Mouse (Mus musculus) neural tube, embryonic 13.5 days (tissue): ENCODE measurements around the gene Arl14. TPM values are rescaled to one million over a fixed set of nuclear protein-coding genes. Genes with fewer than 3 reads are reported as not detected.

Experiments used
- ATAC-seq: fragments of 200-750 bp; cut with Nextera tagmentation; 2 replicates; pipeline ENCODE4 v1.8.0; 2017; ENCODE audit warnings: low read depth, mild to moderate bottlenecking, moderate TSS enrichment, moderate library complexity
- H3K27ac ChIP-seq: fragments of 300-500 bp; sonication (generic); replicated peaks from 2 replicates; pipeline ENCODE4 v1.5.1; 2015; ENCODE audit warnings: moderate library complexity, mild to moderate bottlenecking, inconsistent platforms
- H3K27me3 ChIP-seq: fragments of 300-500 bp; sonication (generic); 2 replicates; pipeline ENCODE4 v1.6.1; 2015; ENCODE audit warnings: mild to moderate bottlenecking, inconsistent platforms
- H3K36me3 ChIP-seq: fragments of 300-500 bp; sonication (generic); 2 replicates; pipeline ENCODE4 v1.6.1; 2015; ENCODE audit warnings: mild to moderate bottlenecking, inconsistent platforms
- H3K4me1 ChIP-seq: fragments of 300-500 bp; sonication (generic); replicated peaks from 2 replicates; pipeline ENCODE4 v1.6.1; 2015; ENCODE audit warnings: inconsistent platforms
- H3K4me2 ChIP-seq: fragments of 300-500 bp; sonication (generic); 2 replicates; pipeline ENCODE4 v1.6.1; 2015; ENCODE audit warnings: inconsistent platforms, mild to moderate bottlenecking, moderate library complexity
- H3K4me3 ChIP-seq: fragments of 300-500 bp; sonication (generic); 2 replicates; pipeline ENCODE4 v1.5.1; 2015; ENCODE audit warnings: mild to moderate bottlenecking, inconsistent platforms
- H3K9ac ChIP-seq: fragments of 300-500 bp; sonication (generic); 2 replicates; pipeline ENCODE4 v1.6.1; 2015; ENCODE audit warnings: moderate library complexity, mild to moderate bottlenecking, inconsistent platforms
- H3K9me3 ChIP-seq: fragments of 300-500 bp; sonication (generic); 2 replicates; pipeline ENCODE4 v1.6.1; 2016; ENCODE audit warnings: inconsistent platforms
- WGBS: fragments of 180-500 bp; shearing (Covaris S2); methylation state at CpG from one replicate; pipeline ENCODE4 v1.1.7; 2015; 5-methylcytosine and 5-hydroxymethylcytosine counted together
- polyA plus RNA-seq: library from polyadenylated mRNA; unstranded; fragments of >200 nt; fragmentation: Nextera tagmentation; extraction: Ambion mirVana; gene quantifications from 2 replicates; pipeline ENCODE4 v1.2.1, GENCODE M21; 2015

Gene Arl14
- polyA plus RNA-seq, 1 experiment from 2014 or later: not detected

- H3K9ac ChIP-seq: no peak overlapping the region
Observed at GRCm38 (mm10) chr3:69195251-69195650, 27.0 kb upstream of the Arl14 start.

GRCm38 (mm10) chr3:69198098-69198497 is 24.1 kb upstream of the Arl14 start:
- Histone ChIP-seq H3K9me3 (no peaks in the 10 kb centered on the region), H3K27me3 (no peaks in the 10 kb centered on the region), H3K9ac (no peak overlapping the region), H3K4me3 (no peak overlapping the region), H3K4me1 (no peaks in the 10 kb centered on the region), H3K36me3 (no peaks in the 10 kb centered on the region), H3K4me2 (no peak overlapping the region), H3K27ac (no peak overlapping the region)
- no peak; the same call in 1 of the 2 replicates for ATAC-seq
- WGBS: 52% methylated on average over 2 of the region's 2 CpGs

More at GRCm38 (mm10) chr3:69195251-69195650, 27.0 kb upstream of the Arl14 start:
- WGBS: 24% methylated on average over 6 of the region's 8 CpGs
- Histone ChIP-seq H3K36me3 (no peaks in the 10 kb centered on the region), H3K4me3 (no peak overlapping the region), H3K9me3 (no peaks in the 10 kb centered on the region), H3K4me1 (no peaks in the 10 kb centered on the region), H3K27ac (no peak overlapping the region), H3K4me2 (no peak overlapping the region), H3K27me3 (no peaks in the 10 kb centered on the region)
- ATAC-seq: no peak

- H3K27ac ChIP-seq: no peak overlapping the region
- H3K9ac ChIP-seq: no peak overlapping the region
- H3K36me3 ChIP-seq: no peaks in the 10 kb centered on the region
- 80% methylated on average over 1 of the region's 1 CpGs for WGBS
- ATAC-seq: no peak
- H3K9me3 ChIP-seq: no peaks in the 10 kb centered on the region
- no peak overlapping the region for H3K4me3 ChIP-seq
- no peak overlapping the region for H3K4me2 ChIP-seq
- H3K27me3 ChIP-seq: no peaks in the 10 kb centered on the region
- no peaks in the 10 kb centered on the region for H3K4me1 ChIP-seq
Observed at GRCm38 (mm10) chr3:69200251-69200650, 22.0 kb upstream of the Arl14 start.

- ATAC-seq: no peak
- H3K9me3 ChIP-seq: no peaks in the 10 kb centered on the region
- 75% methylated on average over 2 of the region's 2 CpGs for WGBS
- H3K4me3 ChIP-seq: no peak overlapping the region
- no peaks in the 10 kb centered on the region for H3K36me3 ChIP-seq
- H3K4me1 ChIP-seq: 0 out of 2 replicates have a peak, but pooled peaks cover 4% of the 10 kb centered on the region
- H3K4me2 ChIP-seq: no peak overlapping the region
- H3K27me3 ChIP-seq: no peaks in the 10 kb centered on the region
- H3K27ac ChIP-seq: no peak overlapping the region
- no peak overlapping the region for H3K9ac ChIP-seq
Observed at GRCm38 (mm10) chr3:69201206-69201605, 21.0 kb upstream of the Arl14 start.

GRCm38 (mm10) chr3:69202876-69203275 is 19.3 kb upstream of the Arl14 start:
- ATAC-seq: no peak
- Histone ChIP-seq H3K4me1 (0 out of 2 replicates have a peak, but pooled peaks cover 4% of the 10 kb centered on the region), H3K4me2 (no peak overlapping the region), H3K36me3 (no peaks in the 10 kb centered on the region), H3K27ac (no peak overlapping the region), H3K9ac (no peak overlapping the region), H3K27me3 (no peaks in the 10 kb centered on the region), H3K9me3 (no peaks in the 10 kb centered on the region), H3K4me3 (no peak overlapping the region)
- 79% methylated on average over 4 of the region's 4 CpGs for WGBS

- no peaks in the 10 kb centered on the region for H3K36me3 ChIP-seq
- H3K9me3 ChIP-seq: no peaks in the 10 kb centered on the region
- no peak overlapping the region for H3K4me3 ChIP-seq
- 0 out of 2 replicates have a peak, but pooled peaks cover 4% of the 10 kb centered on the region for H3K4me1 ChIP-seq
- H3K9ac ChIP-seq: no peak overlapping the region
- H3K27me3 ChIP-seq: no peaks in the 10 kb centered on the region
- WGBS: 78% methylated on average over 7 of the region's 7 CpGs
- no peak overlapping the region for H3K27ac ChIP-seq
- H3K4me2 ChIP-seq: no peak overlapping the region
- no peak for ATAC-seq
Observed at GRCm38 (mm10) chr3:69205266-69206054, 16.8 kb upstream of the Arl14 start.

- H3K27me3 ChIP-seq: no peaks in the 10 kb centered on the region
- WGBS: 85% methylated on average over 10 of the region's 10 CpGs
Observed at GRCm38 (mm10) chr3:69206193-69206893, 15.9 kb upstream of the Arl14 start.

GRCm38 (mm10) chr3:69208441-69209309 is 13.5 kb upstream of the Arl14 start:
- ATAC-seq: no peak

More at GRCm38 (mm10) chr3:69206193-69206893, 15.9 kb upstream of the Arl14 start:
- Histone ChIP-seq H3K9me3 (no peaks in the 10 kb centered on the region), H3K4me2 (no peak overlapping the region), H3K4me3 (no peak overlapping the region), H3K27ac (no peak overlapping the region), H3K9ac (no peak overlapping the region), H3K36me3 (no peaks in the 10 kb centered on the region), H3K4me1 (0 out of 2 replicates have a peak, but pooled peaks cover 4% of the 10 kb centered on the region)
- no peak for ATAC-seq

GRCm38 (mm10) chr3:69212246-69212645 is 10.0 kb upstream of the Arl14 start:
- Histone ChIP-seq H3K4me3 (no peak overlapping the region), H3K9me3 (no peaks in the 10 kb centered on the region), H3K36me3 (no peaks in the 10 kb centered on the region), H3K4me1 (no peaks in the 10 kb centered on the region), H3K27me3 (no peaks in the 10 kb centered on the region), H3K4me2 (no peak overlapping the region), H3K27ac (no peak overlapping the region), H3K9ac (no peak overlapping the region)
- no peak for ATAC-seq
- 87% methylated on average over 2 of the region's 2 CpGs for WGBS

More at GRCm38 (mm10) chr3:69208441-69209309, 13.5 kb upstream of the Arl14 start:
- Histone ChIP-seq H3K4me1 (0 out of 2 replicates have a peak, but pooled peaks cover 4% of the 10 kb centered on the region), H3K9ac (no peak overlapping the region), H3K4me3 (no peak overlapping the region), H3K27me3 (no peaks in the 10 kb centered on the region), H3K9me3 (no peaks in the 10 kb centered on the region), H3K4me2 (no peak overlapping the region), H3K36me3 (no peaks in the 10 kb centered on the region), H3K27ac (no peak overlapping the region)
- 72% methylated on average over 12 of the region's 12 CpGs for WGBS

GRCm38 (mm10) chr3:69213465-69213864 is 8.8 kb upstream of the Arl14 start:
- Histone ChIP-seq H3K36me3 (no peaks in the 10 kb centered on the region), H3K9me3 (peaks cover 5% of the 10 kb centered on the region; the same call in 1 of the 2 replicates), H3K27me3 (no peaks in the 10 kb centered on the region), H3K4me3 (no peak overlapping the region), H3K4me1 (no peaks in the 10 kb centered on the region), H3K27ac (no peak overlapping the region), H3K4me2 (no peak overlapping the region), H3K9ac (no peak overlapping the region)
- 89% methylated on average over 5 of the region's 5 CpGs for WGBS
- no peak for ATAC-seq

- WGBS: 85% methylated on average over 5 of the region's 5 CpGs
- Histone ChIP-seq H3K4me1 (no peaks in the 10 kb centered on the region), H3K27ac (no peak overlapping the region), H3K27me3 (no peaks in the 10 kb centered on the region), H3K4me3 (no peak overlapping the region), H3K9ac (no peak overlapping the region), H3K4me2 (no peak overlapping the region), H3K9me3 (peaks cover 5% of the 10 kb centered on the region; the same call in 1 of the 2 replicates), H3K36me3 (no peaks in the 10 kb centered on the region)
- ATAC-seq: no peak
Observed at GRCm38 (mm10) chr3:69214566-69214965, 7.7 kb upstream of the Arl14 start.
